In the genomic region with DNA sequence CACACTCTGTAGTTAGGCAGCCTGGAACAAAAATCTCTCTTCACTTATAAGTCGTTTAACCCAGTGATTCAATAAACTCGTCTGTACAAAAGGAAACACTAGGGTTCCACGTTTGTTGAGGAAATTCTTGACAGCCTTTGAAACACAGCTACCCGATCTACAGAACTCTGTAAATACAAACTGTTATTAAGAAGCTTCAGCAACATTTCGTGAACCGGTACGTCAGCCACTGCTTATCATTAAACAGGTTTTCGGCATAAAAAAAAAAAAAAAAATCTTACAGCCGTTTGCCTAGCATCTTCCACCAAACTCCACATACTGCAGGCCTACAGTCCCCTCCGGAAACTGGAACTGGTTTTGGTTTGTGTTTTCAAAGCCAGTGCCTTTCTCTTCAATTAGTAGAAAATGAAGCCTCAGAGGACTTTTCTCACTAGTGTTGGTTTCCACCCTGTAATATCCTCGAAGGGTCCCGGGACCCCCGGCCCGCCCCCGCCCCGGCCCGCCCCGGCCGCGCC, we compare ENCODE assay signal across 8 mouse cellular contexts. TPM values are rescaled to one million over a fixed set of nuclear protein-coding genes. Genes with fewer than 3 reads are reported as not detected.
DNase-seq lines count a peak whose midpoint lies in the region; ATAC-seq and TF ChIP-seq lines count a peak whose summit lies in the region.

No protein-coding gene starts in this region.

- H3K27me3 ChIP-seq in kidney, adult 2 months (replicated peaks; ENCODE audit: control insufficient read depth, insufficient read depth, low read length), result no peaks in the 10 kb centered on the region
- no peaks in the 10 kb centered on the region for H3K27me3 ChIP-seq in hindbrain, embryonic 10.5 days (ENCODE audit: insufficient read depth, poor library complexity, severe bottlenecking)

- no peak for TF ChIP-seq CTCF in kidney, adult 2 months (conservative IDR thresholded peaks at IDR 0.05; ENCODE audit: insufficient read depth, insufficient read length, low read depth, low read length)
- TF ChIP-seq CTCF in bone marrow, adult 2 months (IDR thresholded peaks at IDR 0.05; ENCODE audit: control insufficient read depth, insufficient read depth, low read length), result no peak

- no peaks in the 10 kb centered on the region for H3K36me3 ChIP-seq in kidney, adult 2 months (ENCODE audit: control insufficient read depth, insufficient read depth, low read length)
- peaks cover 22% of the 10 kb centered on the region for H3K36me3 ChIP-seq in hindbrain, embryonic 10.5 days

- WGBS in kidney, adult 2 months, result 2% methylated on average over 20 of the region's 20 CpGs
- 1% methylated on average over 20 of the region's 20 CpGs for WGBS in bone marrow, adult 2 months
- WGBS in hindbrain, embryonic 10.5 days, result under 1% methylated on average over 20 of the region's 20 CpGs

- TF ChIP-seq POLR2A in kidney, adult 2 months (IDR thresholded peaks at IDR 0.05; ENCODE audit: low read depth, low read length), result no peak
- no peak for TF ChIP-seq POLR2A in bone marrow, adult 2 months (IDR thresholded peaks at IDR 0.05; ENCODE audit: borderline replicate concordance, control insufficient read depth, low read depth, low read length)

- DNase-seq in kidney, adult 2 months, result no peak
- no peak for DNase-seq in kidney, adult 8-10 months
- DNase-seq in hindbrain, embryonic 10.5 days (ENCODE audit: low spot score), result no peak
- no peak for DNase-seq in retina, embryonic 14.5 days (ENCODE audit: low spot score)
- DNase-seq in cerebellum, postnatal 25 days, result no peak

- peak; percentile 48 for ATAC-seq in megakaryocyte-erythroid progenitor cell, adult 5-6 weeks (replicated peaks; ENCODE audit: low FRiP score, low TSS enrichment, poor library complexity, severe bottlenecking)
- no peak for ATAC-seq in erythroid progenitor cell, adult 5-6 weeks (replicated peaks; ENCODE audit: low FRiP score, poor library complexity, severe bottlenecking)

- no peak overlapping the region; the same call in 1 of the 2 replicates for H3K27ac ChIP-seq in kidney, adult 2 months (ENCODE audit: insufficient read depth, low read depth, low read length)
- H3K27ac ChIP-seq in bone marrow, adult 2 months (ENCODE audit: control insufficient read depth, insufficient read depth, low read depth, low read length, poor library complexity), result no peak overlapping the region
- H3K27ac ChIP-seq in hindbrain, embryonic 10.5 days, result peak overlapping the region; percentile 94

- peak overlapping the region; percentile 59 for H3K4me3 ChIP-seq in kidney, adult 2 months (ENCODE audit: insufficient read depth, low read depth, low read length)
- H3K4me3 ChIP-seq in bone marrow, adult 2 months (replicated peaks; ENCODE audit: control insufficient read depth, low read depth, low read length), result peak overlapping the region; percentile 51
- peak overlapping the region; percentile 86 for H3K4me3 ChIP-seq in hindbrain, embryonic 10.5 days

- no peaks in the 10 kb centered on the region for H3K9me3 ChIP-seq in hindbrain, embryonic 10.5 days

- H3K4me1 ChIP-seq in kidney, adult 2 months (ENCODE audit: control insufficient read depth, insufficient read depth, low read length), result peaks cover 4% of the 10 kb centered on the region; the same call in 1 of the 2 replicates
- no peaks in the 10 kb centered on the region; the same call in 1 of the 2 replicates for H3K4me1 ChIP-seq in bone marrow, adult 2 months (ENCODE audit: control insufficient read depth, insufficient read depth, low read length)
- peaks cover 6% of the 10 kb centered on the region for H3K4me1 ChIP-seq in hindbrain, embryonic 10.5 days (replicated peaks)

RNA-seq across cellular contexts. Expression of a gene that starts 0.6 kb away (rescaled TPM):
- polyA plus RNA-seq in kidney, adult 2 months (2012; rRNA removed), result 0.84 and 1.1 TPM in 2 replicates
- polyA plus RNA-seq in bone marrow, adult 2 months (2011; ENCODE audit: insufficient read depth, insufficient read length, low replicate concordance, missing spikeins), result 54.3 and 75.9 TPM in 2 replicates
- polyA plus RNA-seq in hindbrain, embryonic 10.5 days (2016; fragmentation: Nextera tagmentation; extraction: Ambion mirVana), result 123 and 200 TPM in 2 replicates
- total RNA-seq in megakaryocyte-erythroid progenitor cell, adult 5-6 weeks (2014; fragmentation: Nextera tagmentation), result 82.2 and 107 TPM in 2 replicates
- total RNA-seq in megakaryocyte-erythroid progenitor cell, adult 5-6 weeks (2017), result 221 and 224 TPM in 2 replicates
- 183 and 207 TPM in 2 replicates for total RNA-seq in erythroid progenitor cell, adult 5-6 weeks (2015; ENCODE audit: low replicate concordance)
- 393 and 448 TPM in 2 replicates for total RNA-seq in erythroid progenitor cell, adult 5-6 weeks (2017; ENCODE audit: low replicate concordance)

RNA-seq across cellular contexts. Expression of a gene that starts 58.6 kb away (rescaled TPM):
- polyA plus RNA-seq in kidney, adult 2 months (2012; rRNA removed), result 1.7 TPM in 1 of 2 replicates, not detected in the other
- polyA plus RNA-seq in bone marrow, adult 2 months (2011; ENCODE audit: insufficient read depth, insufficient read length, low replicate concordance, missing spikeins), result not detected in 2 replicates
- polyA plus RNA-seq in hindbrain, embryonic 10.5 days (2016; fragmentation: Nextera tagmentation; extraction: Ambion mirVana), result not detected in 2 replicates
- 7.3 and 17.6 TPM in 2 replicates for total RNA-seq in megakaryocyte-erythroid progenitor cell, adult 5-6 weeks (2014; fragmentation: Nextera tagmentation)
- not detected in 2 replicates for total RNA-seq in megakaryocyte-erythroid progenitor cell, adult 5-6 weeks (2017)
- total RNA-seq in erythroid progenitor cell, adult 5-6 weeks (2015; ENCODE audit: low replicate concordance), result not detected in 2 replicates
- not detected in 2 replicates for total RNA-seq in erythroid progenitor cell, adult 5-6 weeks (2017; ENCODE audit: low replicate concordance)

Comparison
In these comparisons a context has a peak if more than half of its experiments do, and no peak if none do; other contexts are left out.
1. RNA of a gene that starts 0.6 kb away (polyA plus RNA-seq): 123 to 200 TPM in hindbrain, embryonic 10.5 days and 54.3 to 75.9 TPM in bone marrow, adult 2 months; 0.84 to 1.1 TPM in kidney, adult 2 months; every median in the first group is over 10 times any median in the second.
2. Peak in every context shown above with its lines, with median percentiles within 50 percentile points of each other: H3K4me3 ChIP-seq.